Mouse (Mus musculus): Measurements from ENCODE around the gene Pakap.

GRCm38 (mm10) chr4:57789118-57789517, 221.1 kb downstream of the Pakap start:
- no peak for TF ChIP-seq CTCF (IDR thresholded peaks at IDR 0.05; ENCODE audit: borderline replicate concordance, extremely low read depth, insufficient read depth, insufficient read length)
- no peak for TF ChIP-seq POLR2A (IDR thresholded peaks at IDR 0.05; ENCODE audit: borderline replicate concordance, extremely low read depth, insufficient read depth, insufficient read length, poor library complexity, severe bottlenecking)
